Mouse (Mus musculus): Measurements from ENCODE around the gene Fam214b. TPM values are rescaled to one million over a fixed set of nuclear protein-coding genes. Genes with fewer than 3 reads are reported as not detected.

The Fam214b gene
- polyA plus RNA-seq, 1 experiment = 26.7 TPM

DNA sequence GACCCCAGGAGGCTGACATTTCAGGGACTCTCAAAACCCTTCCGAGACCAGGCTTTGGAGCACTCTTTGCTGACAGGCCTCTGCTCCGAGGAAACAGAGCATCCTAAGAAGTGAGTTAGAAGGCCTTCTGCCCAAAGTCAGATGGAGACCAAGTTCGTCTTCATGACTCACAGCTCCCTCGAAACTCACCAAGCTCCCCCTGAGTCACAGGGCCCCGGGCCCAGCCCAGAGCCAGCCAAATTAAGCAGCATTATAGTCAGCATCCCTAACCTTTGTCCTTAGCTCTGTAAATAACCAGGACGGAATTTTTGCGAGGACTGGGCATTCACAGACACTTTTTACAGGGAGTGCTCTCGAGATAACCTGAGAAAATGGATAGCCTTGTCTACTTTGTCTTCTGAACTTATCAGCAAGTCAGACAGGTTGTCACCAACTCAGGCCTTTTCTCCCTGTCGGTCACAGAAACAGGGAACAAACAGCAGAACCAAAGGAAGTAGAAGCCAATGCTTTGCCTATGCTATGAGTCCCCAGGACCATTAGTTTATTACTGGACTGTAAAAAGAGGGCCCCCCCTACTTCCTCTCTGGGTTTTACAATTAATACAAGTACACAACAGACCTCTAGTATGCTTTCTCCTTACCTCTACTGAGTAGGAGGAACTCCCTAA lies 5.0 kb downstream of the Fam214b start:
- Histone ChIP-seq H3K27ac (ENCODE audit: insufficient read depth, low read length) (peak overlapping the region; percentile 94), H3K4me1 (ENCODE audit: control insufficient read depth, insufficient read depth, low read length) (peaks cover 16% of the 10 kb centered on the region), H3K4me3 (ENCODE audit: insufficient read depth, low read length) (no peak overlapping the region)
- TF ChIP-seq CTCF (IDR thresholded peaks at IDR 0.05; ENCODE audit: borderline replicate concordance, insufficient read depth, low read length) = no peak

DNA sequence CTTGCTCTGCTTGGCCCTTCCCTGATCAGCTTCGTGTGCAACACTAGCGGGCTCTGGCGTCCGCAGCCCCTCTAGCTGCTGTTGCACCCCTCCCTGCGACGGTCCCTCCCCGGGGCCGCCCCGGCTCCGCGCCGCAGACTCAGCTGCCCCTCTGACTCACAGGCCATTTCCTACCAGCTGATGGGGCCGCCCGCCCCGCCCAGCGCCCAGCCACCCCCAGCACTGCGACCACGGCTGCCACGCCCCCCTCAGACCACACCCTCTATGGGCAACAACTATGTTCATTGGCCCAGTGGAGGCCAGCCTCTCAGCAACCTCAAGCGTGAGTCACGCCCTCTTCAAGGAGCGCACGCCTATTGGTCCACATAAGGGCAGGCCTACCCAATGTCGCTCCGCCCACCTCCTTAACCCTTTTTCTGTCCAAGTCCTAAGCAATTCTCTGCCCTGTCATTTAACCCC lies 5.9 kb downstream of the Fam214b start:
- Histone ChIP-seq H3K4me3 (ENCODE audit: insufficient read depth, low read length) (peak overlapping the region; percentile 91), H3K4me1 (ENCODE audit: control insufficient read depth, insufficient read depth, low read length) (peaks cover 16% of the 10 kb centered on the region), H3K27ac (ENCODE audit: insufficient read depth, low read length) (peak overlapping the region; percentile 94)
- TF ChIP-seq POLR2A (IDR thresholded peaks at IDR 0.05; ENCODE audit: low read depth, low read length) = peak; percentile 96
- TF ChIP-seq CTCF (IDR thresholded peaks at IDR 0.05; ENCODE audit: borderline replicate concordance, insufficient read depth, low read length) = no peak

DNA sequence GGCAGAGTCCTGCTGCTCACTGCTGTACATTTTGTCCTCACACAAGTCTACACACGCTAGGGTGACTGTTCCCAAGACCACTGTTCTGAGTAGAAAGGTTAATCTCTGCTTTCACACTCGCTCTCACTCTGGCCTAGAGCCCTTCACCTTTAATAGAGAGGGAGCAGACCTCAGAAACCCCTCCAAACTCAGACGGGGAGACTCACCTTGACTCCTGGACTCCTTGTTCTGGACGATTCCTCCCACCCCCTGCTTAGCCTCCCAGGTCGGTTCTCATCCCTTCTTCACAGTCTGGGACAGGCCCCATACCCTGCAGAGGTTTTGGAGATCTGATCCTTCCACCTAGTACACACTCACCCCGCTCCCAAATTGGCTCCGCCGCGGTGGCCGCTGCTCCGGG lies 6.4 kb downstream of the Fam214b start:
- peak overlapping the region; percentile 91 for H3K4me3 ChIP-seq (ENCODE audit: insufficient read depth, low read length)
- TF ChIP-seq POLR2A (IDR thresholded peaks at IDR 0.05; ENCODE audit: low read depth, low read length) (no peak), CTCF (IDR thresholded peaks at IDR 0.05; ENCODE audit: borderline replicate concordance, insufficient read depth, low read length) (no peak)
- H3K4me1 ChIP-seq (ENCODE audit: control insufficient read depth, insufficient read depth, low read length) = peaks cover 16% of the 10 kb centered on the region
- H3K27ac ChIP-seq (ENCODE audit: insufficient read depth, low read length) = peak overlapping the region; percentile 67

DNA sequence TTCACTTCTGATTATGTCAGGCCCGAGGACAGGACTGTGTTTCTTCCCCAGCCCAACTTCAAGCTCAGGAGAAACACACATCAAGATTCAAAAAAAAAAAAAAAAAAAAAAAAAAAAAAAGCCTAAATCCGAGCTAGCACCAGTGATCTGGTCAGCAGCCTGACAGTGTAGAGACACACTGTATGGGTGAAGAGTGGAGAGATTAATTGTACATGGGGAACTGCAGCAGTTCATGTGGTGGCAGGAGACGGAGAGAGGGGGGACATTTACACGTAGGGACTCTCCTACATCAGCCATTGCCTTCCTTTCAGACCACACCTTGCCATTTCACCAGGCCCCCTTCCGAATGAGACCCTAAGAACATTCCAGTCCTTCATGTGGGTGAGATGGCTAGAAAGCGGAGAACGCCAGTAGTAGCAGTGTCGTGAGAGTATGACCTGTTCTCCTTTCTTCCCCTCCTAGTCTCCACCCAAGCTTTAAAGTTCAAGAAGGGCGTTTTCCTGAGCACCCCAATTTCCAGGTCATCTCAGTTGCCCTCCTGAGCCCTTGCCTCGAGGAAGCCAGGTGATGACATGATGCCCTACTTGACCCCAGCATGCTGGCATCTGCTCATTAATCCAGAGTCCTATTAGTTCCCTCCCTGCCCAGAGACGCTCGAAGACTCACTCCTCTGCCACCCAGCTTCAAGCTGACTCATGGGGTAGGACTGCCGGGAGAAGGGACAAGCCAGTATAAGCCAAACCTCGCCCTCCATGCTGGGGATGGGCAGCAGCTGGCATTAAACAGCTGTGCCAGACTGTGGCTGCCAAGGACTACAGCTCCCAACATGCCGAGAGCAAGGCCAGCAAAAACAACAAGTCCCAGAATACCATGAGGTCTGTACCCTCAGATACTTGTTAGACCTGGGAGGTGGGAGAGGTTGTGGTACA lies 7.2 kb downstream of the Fam214b start:
- TF ChIP-seq CTCF (IDR thresholded peaks at IDR 0.05; ENCODE audit: borderline replicate concordance, insufficient read depth, low read length) = no peak
- TF ChIP-seq POLR2A (IDR thresholded peaks at IDR 0.05; ENCODE audit: low read depth, low read length) = peak; percentile 40; the same call in 1 of the 2 replicates
- Histone ChIP-seq H3K27ac (ENCODE audit: insufficient read depth, low read length) (peak overlapping the region; percentile 67), H3K4me3 (ENCODE audit: insufficient read depth, low read length) (peak overlapping the region; percentile 91), H3K4me1 (ENCODE audit: control insufficient read depth, insufficient read depth, low read length) (peaks cover 11% of the 10 kb centered on the region)

DNA sequence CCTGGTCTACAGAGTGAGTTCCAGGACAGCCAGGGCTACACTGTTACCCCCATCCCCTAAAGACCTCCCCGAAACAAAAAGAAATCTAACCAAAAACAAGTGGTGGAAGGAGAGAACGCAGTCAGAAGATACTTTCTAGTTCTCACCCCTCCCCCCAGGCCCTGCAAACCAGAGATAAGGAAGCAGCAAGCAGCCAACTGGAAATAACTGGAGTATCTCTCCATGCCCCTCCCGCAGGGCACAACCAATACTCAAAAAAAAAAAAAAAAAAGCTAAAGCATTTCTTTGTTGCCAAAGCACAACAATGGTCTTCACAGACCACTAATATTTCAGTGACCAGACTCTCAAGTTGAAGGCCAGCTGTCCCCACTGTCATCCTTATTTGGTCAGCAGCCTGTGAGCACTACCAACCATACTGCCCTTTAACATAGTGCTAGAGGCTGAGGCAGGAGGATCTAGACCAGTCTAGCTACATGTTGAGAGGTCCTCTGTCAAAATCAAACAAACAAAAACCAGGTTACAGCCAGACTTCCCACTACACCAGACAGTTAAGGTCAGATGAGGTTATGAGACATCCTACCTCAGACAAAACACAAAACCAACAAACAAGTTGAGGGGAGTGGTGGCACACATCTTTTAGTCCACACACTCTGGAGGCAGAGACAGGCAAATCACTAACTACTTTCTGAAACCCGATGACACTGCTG lies 8.0 kb downstream of the Fam214b start:
- Histone ChIP-seq H3K4me3 (ENCODE audit: insufficient read depth, low read length) (peak overlapping the region; percentile 91), H3K4me1 (ENCODE audit: control insufficient read depth, insufficient read depth, low read length) (peaks cover 11% of the 10 kb centered on the region), H3K27ac (ENCODE audit: insufficient read depth, low read length) (no peak overlapping the region)
- TF ChIP-seq POLR2A (IDR thresholded peaks at IDR 0.05; ENCODE audit: low read depth, low read length) = no peak
- TF ChIP-seq CTCF (IDR thresholded peaks at IDR 0.05; ENCODE audit: borderline replicate concordance, insufficient read depth, low read length) = no peak

DNA sequence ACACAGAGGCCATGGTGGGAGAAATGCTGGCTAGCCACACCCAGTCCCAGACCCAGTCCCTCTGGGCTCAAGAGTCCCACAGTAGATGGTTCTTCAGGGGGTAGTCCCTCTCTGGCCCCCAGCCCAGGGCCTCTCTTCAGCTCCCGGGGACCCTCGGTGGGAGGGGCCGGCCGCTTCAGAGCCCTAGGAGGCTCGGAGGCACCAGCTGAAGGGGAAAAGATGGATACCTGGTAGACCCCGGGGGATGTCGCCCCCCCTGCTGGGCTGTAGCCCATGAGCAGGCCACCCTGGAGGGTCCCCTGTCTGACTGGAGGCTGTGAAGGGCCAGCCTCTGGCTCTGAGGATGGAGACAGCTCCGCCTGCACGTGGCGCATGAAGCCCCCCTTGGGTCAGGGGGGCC lies 9.7 kb downstream of the Fam214b start:
- Histone ChIP-seq H3K4me3 (ENCODE audit: insufficient read depth, low read length) (no peak overlapping the region), H3K27ac (ENCODE audit: insufficient read depth, low read length) (no peak overlapping the region), H3K4me1 (ENCODE audit: control insufficient read depth, insufficient read depth, low read length) (peaks cover 11% of the 10 kb centered on the region)
- TF ChIP-seq CTCF (IDR thresholded peaks at IDR 0.05; ENCODE audit: borderline replicate concordance, insufficient read depth, low read length) (no peak), POLR2A (IDR thresholded peaks at IDR 0.05; ENCODE audit: low read depth, low read length) (no peak)

DNA sequence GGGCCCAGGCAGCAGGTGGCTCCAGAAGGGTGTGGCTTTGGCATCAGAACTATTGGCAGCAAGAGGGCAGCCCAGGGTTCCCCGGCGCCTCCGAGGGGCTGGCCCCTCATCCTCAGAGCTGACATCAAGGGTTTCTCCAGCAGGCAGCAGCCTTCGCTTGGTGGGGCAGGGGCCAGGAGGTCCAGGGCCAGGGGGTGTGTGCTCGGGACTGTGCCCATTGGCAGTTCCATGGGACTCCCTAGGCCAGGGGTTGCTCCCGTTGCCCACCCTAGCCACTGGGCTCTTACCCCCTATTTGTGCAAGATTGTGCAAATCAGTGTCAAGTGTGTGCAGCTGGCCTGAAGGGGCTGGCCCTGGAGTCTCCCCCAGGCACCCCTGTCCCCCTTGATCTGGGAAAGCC lies 10.2 kb downstream of the Fam214b start:
- Histone ChIP-seq H3K27ac (ENCODE audit: insufficient read depth, low read length) (no peak overlapping the region), H3K4me3 (ENCODE audit: insufficient read depth, low read length) (no peak overlapping the region), H3K4me1 (ENCODE audit: control insufficient read depth, insufficient read depth, low read length) (peaks cover 8% of the 10 kb centered on the region)
- no peak for TF ChIP-seq POLR2A (IDR thresholded peaks at IDR 0.05; ENCODE audit: low read depth, low read length)
- TF ChIP-seq CTCF (IDR thresholded peaks at IDR 0.05; ENCODE audit: borderline replicate concordance, insufficient read depth, low read length) = no peak

DNA sequence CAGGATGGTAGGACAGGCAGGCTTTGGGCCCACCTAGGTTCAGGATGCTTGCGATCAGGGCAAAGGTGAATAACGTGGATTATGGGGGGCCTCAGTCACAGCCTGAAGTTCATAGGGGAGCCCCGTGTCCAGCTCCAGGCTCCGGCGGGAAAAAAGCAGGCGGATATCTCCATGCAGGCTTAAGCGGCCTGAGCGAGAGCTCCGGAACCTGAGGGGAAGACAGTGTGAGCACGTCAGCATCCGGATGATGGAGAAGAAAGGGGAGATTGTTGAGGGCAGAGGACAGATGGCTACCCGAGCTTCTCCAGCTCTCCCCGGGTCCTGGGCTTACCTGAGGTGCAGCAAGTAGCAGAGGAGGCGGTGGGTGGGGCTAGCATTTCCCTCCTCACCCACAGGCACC lies 12.5 kb downstream of the Fam214b start:
- peaks cover 7% of the 10 kb centered on the region for H3K4me1 ChIP-seq (ENCODE audit: control insufficient read depth, insufficient read depth, low read length)
- no peak overlapping the region for H3K27ac ChIP-seq (ENCODE audit: insufficient read depth, low read length)
- no peak overlapping the region for H3K4me3 ChIP-seq (ENCODE audit: insufficient read depth, low read length)
- TF ChIP-seq POLR2A (IDR thresholded peaks at IDR 0.05; ENCODE audit: low read depth, low read length) = no peak
- TF ChIP-seq CTCF (IDR thresholded peaks at IDR 0.05; ENCODE audit: borderline replicate concordance, insufficient read depth, low read length) = no peak

DNA sequence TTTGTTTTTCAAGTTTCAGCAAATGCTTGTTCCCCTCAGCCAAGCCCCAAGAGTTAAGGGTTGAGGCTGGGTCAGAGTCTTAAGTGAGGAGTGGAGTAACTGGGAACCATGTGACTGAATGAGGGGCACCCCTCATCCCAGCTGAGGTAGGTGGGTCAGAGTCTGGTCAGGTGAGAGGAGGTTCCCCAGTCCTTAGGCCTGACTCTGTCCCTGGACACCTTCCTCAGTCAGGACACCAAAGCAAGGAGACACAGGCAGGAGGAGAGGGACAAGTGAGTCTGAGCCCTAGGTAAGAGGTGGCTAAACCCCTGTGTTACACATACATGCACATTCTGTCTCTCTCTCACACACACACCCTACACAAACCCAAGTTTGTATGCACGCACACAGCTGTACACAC lies 13.5 kb downstream of the Fam214b start:
- Histone ChIP-seq H3K4me1 (ENCODE audit: control insufficient read depth, insufficient read depth, low read length) (peaks cover 3% of the 10 kb centered on the region; the same call in 1 of the 2 replicates), H3K27ac (ENCODE audit: insufficient read depth, low read length) (no peak overlapping the region), H3K4me3 (ENCODE audit: insufficient read depth, low read length) (no peak overlapping the region)
- TF ChIP-seq POLR2A (IDR thresholded peaks at IDR 0.05; ENCODE audit: low read depth, low read length) = no peak
- TF ChIP-seq CTCF (IDR thresholded peaks at IDR 0.05; ENCODE audit: borderline replicate concordance, insufficient read depth, low read length) = no peak

Measured in embryonic fibroblast, embryonic 13.5 days (primary cell).